19 mouse cellular contexts compared by ENCODE assay signal in genomic region chr4:89401696-89402095, GRCm38 (mm10).
"Had no signal": no experiment of that assay in that cellular context is flagged by ENCODE, and none has a peak within 500 bp of the region (broad histone marks: within the 10 kb centered on the region; RNA-seq: fewer than 3 reads in every experiment).

No protein-coding gene starts in this region.

- H3K27ac ChIP-seq: lung, embryonic 15.5 days; macrophage; midbrain, embryonic 13.5 days; midbrain, embryonic 15.5 days; neural tube, embryonic 12.5 days had no signal

- H3K4me2 ChIP-seq: lung, embryonic 15.5 days; midbrain, embryonic 11.5 days; midbrain, embryonic 13.5 days; midbrain, embryonic 15.5 days; neural tube, embryonic 12.5 days had no signal

- H3K9ac ChIP-seq: liver, postnatal 0 days; lung, embryonic 15.5 days; midbrain, embryonic 13.5 days; midbrain, embryonic 15.5 days; neural tube, embryonic 12.5 days had no signal

- H3K4me3 ChIP-seq: lung, embryonic 15.5 days; megakaryocyte, embryonic 14.5 days; midbrain, embryonic 13.5 days; midbrain, embryonic 15.5 days; neural tube, embryonic 12.5 days had no signal

- H3K36me3 ChIP-seq: lung, embryonic 15.5 days; midbrain, embryonic 13.5 days; midbrain, embryonic 15.5 days; neural tube, embryonic 12.5 days had no signal

- ATAC-seq: liver, postnatal 0 days; midbrain, embryonic 13.5 days; midbrain, embryonic 15.5 days had no signal

- DNase-seq: liver, postnatal 0 days; lung, adult 2 months; lung, postnatal 14 days; lung, postnatal 36 days; retina, postnatal 1 day; right cerebral cortex, adult 18-20 months; right cerebral cortex, postnatal 25 days; right cerebral cortex, postnatal 4 days; spleen, adult 18-20 months; thymus, adult 18-20 months; thymus, postnatal 25 days; thymus, postnatal 4 days had no signal

- H3K4me1 ChIP-seq: lung, embryonic 15.5 days; midbrain, embryonic 13.5 days; midbrain, embryonic 15.5 days; neural tube, embryonic 12.5 days had no signal

- H3K9me3 ChIP-seq: lung, embryonic 15.5 days; megakaryocyte, embryonic 14.5 days; midbrain, embryonic 13.5 days; midbrain, embryonic 15.5 days; neural tube, embryonic 12.5 days had no signal

- H3K27me3 ChIP-seq: lung, embryonic 15.5 days; midbrain, embryonic 13.5 days; midbrain, embryonic 15.5 days; neural tube, embryonic 12.5 days had no signal
